Mouse (Mus musculus) liver, embryonic 14.5 days (tissue): ENCODE measurements around the gene 4930402H24Rik.

Source experiments
- CTCF ChIP-seq: IDR thresholded peaks from 2 replicates; pipeline ENCODE4 v1.5.1; 2016; ENCODE audit warnings: antibody characterized with exemption, low read depth, control low read depth
- EP300 ChIP-seq: IDR thresholded peaks from 2 replicates; pipeline ENCODE4 v1.6.1; 2016; ENCODE audit warnings: antibody characterized with exemption, low read depth

DNA sequence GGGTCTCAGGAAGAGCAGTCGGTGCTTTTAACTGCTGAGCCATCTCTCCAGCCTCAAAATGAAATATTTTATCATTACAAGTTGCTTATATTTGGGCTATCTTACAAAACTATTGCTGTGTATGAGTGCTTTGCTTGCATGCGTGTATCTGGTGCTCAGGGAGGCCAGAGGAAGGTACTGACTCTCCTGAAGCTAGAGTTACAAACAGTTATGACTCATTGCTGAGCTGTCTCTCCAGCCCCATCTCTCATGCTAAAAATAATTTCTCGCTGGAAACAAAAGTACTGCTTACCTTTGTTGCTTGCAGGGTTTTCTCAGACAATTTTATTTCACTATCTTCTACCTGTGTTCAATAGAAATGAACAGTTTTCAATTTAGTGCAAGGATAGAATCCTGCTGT, 140.8 kb downstream of the 4930402H24Rik start:
- TF ChIP-seq CTCF (no peak), EP300 (no peak)
